Mouse (Mus musculus) neural tube, postnatal 0 days (tissue): ENCODE results near the gene Prokr1. TPM values are rescaled to one million over a fixed set of nuclear protein-coding genes. Genes with fewer than 3 reads are reported as not detected.

ENCODE experiments used
- polyA plus RNA-seq: library from polyadenylated mRNA; unstranded; fragments of >200 nt; fragmentation: Nextera tagmentation; extraction: Ambion mirVana; gene quantifications from 2 replicates; pipeline ENCODE4 v1.2.1, GENCODE M21; 2015

Gene Prokr1
- 1.4 and 1.5 TPM in 2 replicates for polyA plus RNA-seq

GRCm38 (mm10) chr6:87590394-87591281 lies at the start of gene Prokr1:
TSS of gene Prokr1 (minus strand) at chr6:87590743.

GRCm38 (mm10) chr6:87532953-87533710 lies 57.4 kb downstream of the Prokr1 start, which contains the start of gene Arhgap25:
TSS of gene Arhgap25 (minus strand) at chr6:87533259.

Other genes with a start within 250 kb of the Prokr1 start
- gene Gkn1, start 239.8 kb downstream of the Prokr1 start, polyA plus RNA-seq = not detected in 2 replicates
- not detected in 2 replicates for gene Gkn2, start 217.4 kb downstream of the Prokr1 start, polyA plus RNA-seq
- gene Gkn3, start 201.8 kb downstream of the Prokr1 start, polyA plus RNA-seq = 0.93 and 1.1 TPM in 2 replicates
- gene Bmp10, start 161.7 kb downstream of the Prokr1 start, polyA plus RNA-seq = not detected in 2 replicates
- 3.5 and 3.7 TPM in 2 replicates for gene Arhgap25, start 57.5 kb downstream of the Prokr1 start, polyA plus RNA-seq
- gene Aplf, start 81.5 kb upstream of the Prokr1 start, polyA plus RNA-seq = 5.6 and 5.9 TPM in 2 replicates
- 9.1 and 11.0 TPM in 2 replicates for gene Efcc1, start 140.1 kb upstream of the Prokr1 start, polyA plus RNA-seq
- 0.89 TPM in 1 of 2 replicates, not detected in the other for gene Gp9, start 187.3 kb upstream of the Prokr1 start, polyA plus RNA-seq
- gene Rab43, start 221.4 kb upstream of the Prokr1 start, polyA plus RNA-seq = 11.8 and 12.4 TPM in 2 replicates
- gene Gm45140, start 245.1 kb upstream of the Prokr1 start, polyA plus RNA-seq = 1.9 and 2.2 TPM in 2 replicates
- gene Isy1, start 248.1 kb upstream of the Prokr1 start, polyA plus RNA-seq = 24.7 and 25.1 TPM in 2 replicates